Mouse (Mus musculus): ENCODE measurements around the gene Klrb1a. TPM values are rescaled to one million over a fixed set of nuclear protein-coding genes. Genes with fewer than 3 reads are reported as not detected.
"Not testable (repeated sequence)": the region's sequence is repeated elsewhere in the genome, so short reads cannot be mapped to it uniquely, and the experiment has no call there.

Gene Klrb1a
- total RNA-seq (2014; fragmentation: Nextera tagmentation) = not detected in 2 replicates
- total RNA-seq (2017) = not detected in 2 replicates

DNA sequence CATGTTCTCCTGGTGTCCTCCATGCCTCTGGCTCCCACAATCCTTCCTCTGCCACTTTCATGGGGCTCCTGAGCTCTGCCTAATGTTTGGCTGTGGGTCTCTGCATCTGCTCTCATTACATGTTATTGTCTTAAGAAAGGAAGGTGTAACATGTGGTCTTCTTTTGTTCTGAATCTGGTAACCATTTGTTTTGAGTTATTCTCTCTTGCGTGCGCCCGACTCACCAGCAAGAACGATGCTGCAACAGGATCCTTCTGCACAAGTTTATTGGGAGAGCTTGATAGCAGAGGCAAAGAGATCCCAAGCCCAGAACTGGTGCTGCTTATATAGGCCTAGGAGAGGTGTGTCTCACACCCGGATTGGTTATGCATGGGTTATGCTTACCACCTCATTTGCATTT, at the start of gene Klrb1a:
Gene Klrb1a, minus strand, starts transcription at position 101 of the 400 bp plus-strand sequence.
- not testable (repeated sequence) for ATAC-seq (replicated peaks; ENCODE audit: poor library complexity, severe bottlenecking)

DNA sequence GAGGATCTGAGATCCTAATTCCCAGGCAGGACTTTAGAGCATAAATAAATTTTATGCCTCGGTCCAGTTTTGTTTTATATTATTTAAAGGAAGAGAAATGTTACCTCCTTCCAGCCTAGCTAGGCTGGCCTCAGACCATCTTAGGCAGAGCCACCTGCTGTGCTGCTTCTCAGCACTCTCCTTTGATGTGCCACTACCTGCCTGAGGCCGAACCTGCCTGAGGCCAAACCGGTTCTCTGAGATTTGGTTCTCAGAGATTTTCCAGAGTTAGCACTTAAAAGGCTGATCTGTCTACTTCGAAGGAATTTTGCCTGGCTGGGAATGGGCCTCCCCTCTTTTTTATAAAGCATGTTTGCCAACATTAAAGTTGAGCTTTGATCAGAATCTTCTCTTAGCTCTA, 46.6 kb upstream of the Klrb1a start:
- ATAC-seq (replicated peaks; ENCODE audit: poor library complexity, severe bottlenecking) = no peak

DNA sequence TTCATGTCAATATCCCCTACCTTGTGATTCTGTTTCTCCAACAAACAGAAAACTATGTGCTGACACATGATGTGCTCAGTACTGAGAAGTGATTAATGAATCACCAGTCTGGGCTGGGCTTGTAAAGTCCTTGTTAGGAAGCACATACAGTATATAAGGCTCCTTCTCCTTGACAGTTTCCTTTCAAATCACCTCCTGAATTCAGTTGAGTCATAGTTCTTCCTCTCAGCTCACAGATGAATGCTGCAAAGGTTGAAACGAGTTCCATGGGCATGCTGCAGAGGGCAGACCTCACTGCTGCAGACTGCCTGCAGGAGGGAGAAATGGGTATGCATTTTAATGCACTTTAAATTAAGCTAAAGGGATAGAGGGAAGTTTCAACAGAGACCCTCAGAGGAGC, 38.9 kb upstream of the Klrb1a start, which contains the start of gene Clec2h:
Gene Clec2h, plus strand, starts transcription at position 180 of the 400 bp plus-strand sequence.
- ATAC-seq (replicated peaks; ENCODE audit: poor library complexity, severe bottlenecking) = no peak

DNA sequence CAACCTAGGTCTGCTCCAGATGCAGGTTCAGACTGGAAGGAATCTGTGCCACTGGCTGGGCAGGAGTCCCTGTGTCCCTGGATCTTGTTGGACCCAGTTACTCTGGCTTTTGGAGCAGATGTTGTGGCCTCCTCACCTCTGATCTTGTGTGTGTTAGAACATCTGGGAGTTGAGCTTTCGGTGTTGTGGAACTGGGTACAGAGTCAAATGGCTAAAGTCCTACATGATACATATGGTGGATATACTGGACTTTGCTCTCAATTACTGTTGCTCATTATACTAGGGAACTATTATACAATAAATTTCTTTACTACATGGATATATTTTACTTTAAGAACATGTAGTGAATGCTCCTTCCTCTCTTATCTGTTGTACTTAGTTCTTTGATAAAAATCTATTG, 37.9 kb upstream of the Klrb1a start:
- no peak for ATAC-seq (replicated peaks; ENCODE audit: poor library complexity, severe bottlenecking)

DNA sequence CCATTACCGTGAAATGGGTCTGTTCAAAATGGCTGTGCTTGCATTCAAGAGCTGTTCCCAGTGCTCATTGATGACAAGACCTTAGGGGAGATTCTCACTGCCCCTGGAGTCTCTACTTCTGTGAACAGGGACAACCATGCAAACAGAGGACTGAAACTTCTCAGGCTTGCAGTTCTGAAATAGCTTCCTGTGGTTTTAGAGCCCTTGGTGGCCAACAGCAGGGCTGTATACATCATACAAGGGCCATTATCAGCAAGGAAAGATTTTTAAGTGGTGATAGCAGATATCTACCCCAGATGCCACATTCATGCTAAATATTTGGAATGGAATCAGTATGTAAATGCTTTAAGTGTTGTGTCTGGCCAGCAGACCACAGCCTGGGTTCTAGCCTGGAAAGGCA, 29.6 kb upstream of the Klrb1a start:
- ATAC-seq (replicated peaks; ENCODE audit: poor library complexity, severe bottlenecking) = peak; percentile 65

DNA sequence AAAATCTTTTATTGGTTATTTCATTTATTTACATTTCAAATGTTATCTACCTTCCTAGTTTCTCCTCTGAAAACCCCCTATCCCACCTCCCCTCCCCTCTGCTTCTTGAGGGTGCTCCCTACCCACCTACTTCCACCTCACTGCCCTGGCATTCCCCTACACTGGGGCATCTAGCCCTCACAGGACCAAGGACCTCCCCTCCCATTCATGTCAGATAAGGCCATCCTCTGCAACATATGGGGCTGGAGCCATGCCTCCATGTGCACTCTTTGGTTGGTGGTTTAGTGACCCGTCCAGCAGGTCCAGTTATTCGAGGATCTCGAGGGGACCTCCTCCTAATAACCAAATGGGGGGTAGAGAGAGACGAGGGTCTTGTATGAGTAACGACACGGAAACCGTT, 27.5 kb upstream of the Klrb1a start:
- ATAC-seq (replicated peaks; ENCODE audit: poor library complexity, severe bottlenecking) = not testable (repeated sequence)

DNA sequence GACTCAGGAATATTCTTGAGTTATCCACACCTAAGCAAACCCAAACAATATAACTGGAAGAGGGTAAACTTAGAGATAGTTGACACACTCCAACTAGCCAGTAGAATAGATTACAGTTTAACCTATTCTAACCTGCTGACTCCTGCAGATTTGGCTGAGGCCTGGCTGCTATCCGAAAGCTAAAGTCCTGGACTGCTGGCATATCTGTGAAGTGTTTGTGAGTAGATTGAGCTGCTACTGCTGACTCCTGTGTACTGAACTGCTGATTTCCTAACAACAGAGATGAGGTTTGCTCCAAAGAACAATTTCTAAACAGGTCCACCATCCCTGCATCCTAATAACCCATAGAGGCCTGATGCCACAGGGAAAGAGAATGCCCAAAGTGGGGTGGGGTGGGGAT, 26.9 kb upstream of the Klrb1a start:
- no peak for ATAC-seq (replicated peaks; ENCODE audit: poor library complexity, severe bottlenecking)

DNA sequence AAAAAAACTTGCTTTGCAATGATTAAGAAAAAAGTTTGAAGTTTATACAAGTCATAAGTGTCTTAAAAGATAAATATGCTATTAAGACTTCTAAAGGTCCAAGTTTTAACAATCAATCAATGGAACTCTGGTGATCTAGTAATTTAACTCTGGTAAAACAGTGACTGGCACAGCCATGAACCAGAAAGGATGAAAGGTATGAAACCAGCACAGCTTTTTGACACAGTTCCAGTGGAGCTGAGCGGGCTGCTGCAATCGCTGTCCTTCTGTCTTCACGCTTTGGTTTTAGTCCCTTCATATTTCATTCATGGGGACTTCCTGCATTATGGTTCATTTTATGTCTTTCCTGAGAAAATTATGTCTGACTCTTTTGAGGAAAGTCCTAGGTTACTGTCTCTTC, 26.3 kb upstream of the Klrb1a start:
- no peak for ATAC-seq (replicated peaks; ENCODE audit: poor library complexity, severe bottlenecking)

DNA sequence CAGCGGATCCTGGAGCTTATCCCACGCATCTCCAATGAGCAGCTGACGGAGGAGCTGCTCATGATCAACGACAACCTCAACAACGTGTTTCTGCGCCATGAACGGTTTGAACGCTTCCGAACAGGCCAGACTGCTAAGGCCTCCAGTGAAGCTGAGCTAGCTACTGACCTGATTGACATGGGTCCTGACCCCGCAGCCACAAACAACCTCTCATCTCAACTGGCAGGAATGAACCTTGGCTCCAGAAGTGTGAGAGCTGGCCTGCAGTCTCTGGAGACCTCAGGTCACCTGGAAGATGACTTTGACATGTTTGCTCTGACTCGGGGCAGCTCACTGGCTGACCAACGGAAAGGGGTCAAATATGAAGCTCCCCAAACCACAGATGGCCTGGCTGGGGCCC, 22.4 kb upstream of the Klrb1a start:
- ATAC-seq (replicated peaks; ENCODE audit: poor library complexity, severe bottlenecking) = not testable (repeated sequence)

DNA sequence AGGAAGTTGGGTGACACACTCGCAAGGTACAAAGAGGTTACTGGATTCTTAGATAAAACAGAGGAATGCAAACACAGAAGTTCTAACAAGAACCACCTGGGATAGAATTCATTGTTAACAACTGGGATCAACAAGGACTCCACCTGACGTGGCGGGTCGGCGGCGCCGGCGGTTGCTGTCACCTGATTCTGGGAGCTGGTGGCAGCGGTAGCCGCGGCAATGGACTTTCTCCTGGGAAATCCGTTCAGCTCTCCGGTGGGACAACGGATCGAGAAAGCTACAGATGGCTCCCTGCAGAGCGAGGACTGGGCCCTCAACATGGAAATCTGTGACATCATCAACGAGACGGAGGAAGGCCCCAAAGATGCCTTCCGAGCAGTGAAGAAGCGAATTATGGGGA, 21.4 kb upstream of the Klrb1a start:
- peak; percentile 82 for ATAC-seq (replicated peaks; ENCODE audit: poor library complexity, severe bottlenecking)

DNA sequence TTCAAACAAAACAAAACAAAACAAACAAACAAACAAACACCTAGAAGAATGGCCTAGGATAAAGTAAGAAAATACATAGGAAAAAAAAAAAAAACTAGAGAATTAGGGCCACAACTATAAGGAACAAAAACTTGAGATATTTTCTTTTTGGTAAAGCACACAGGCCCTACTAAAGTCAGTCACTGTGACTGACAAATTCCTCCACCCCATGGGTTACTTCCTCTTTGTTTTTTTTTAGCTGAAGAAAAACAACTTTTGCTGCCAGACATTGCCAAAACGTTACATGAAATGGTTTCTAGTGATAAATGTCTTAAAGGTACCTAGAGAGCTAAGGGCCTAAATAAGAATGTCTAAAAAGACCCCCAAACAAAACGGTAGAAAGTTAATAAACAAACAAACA, 20.7 kb upstream of the Klrb1a start:
- ATAC-seq (replicated peaks; ENCODE audit: poor library complexity, severe bottlenecking) = 0 out of 2 replicates have a peak, but pooled peaks have one; percentile 36

DNA sequence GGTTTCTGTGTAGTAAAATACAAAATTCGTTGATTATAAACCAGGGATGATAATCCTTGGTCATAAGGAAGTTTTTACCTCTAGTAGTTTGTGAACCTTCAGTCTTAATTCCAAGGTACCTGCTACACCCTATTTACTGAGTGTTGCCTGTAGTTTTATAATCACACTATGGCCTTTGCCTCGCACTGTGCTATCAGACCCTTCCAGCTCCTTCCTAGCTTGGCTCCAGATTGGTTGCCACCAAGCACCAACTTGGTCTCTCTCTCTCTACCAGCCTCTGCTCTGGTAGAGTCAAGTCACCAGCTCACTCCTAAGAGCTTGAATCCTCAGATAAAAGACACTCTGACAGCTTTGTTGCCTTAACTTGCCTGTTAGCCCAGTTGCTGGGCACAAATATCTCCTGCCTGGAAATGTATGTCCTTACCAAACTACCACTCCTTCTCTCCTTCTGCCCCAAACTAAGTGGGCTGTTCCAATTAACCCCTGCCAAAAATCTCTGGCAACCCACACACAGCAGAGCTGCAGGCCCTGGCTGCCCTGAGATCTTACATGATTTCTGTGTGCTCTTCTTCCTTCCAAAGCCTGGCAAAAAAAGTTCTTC, 17.9 kb upstream of the Klrb1a start:
- ATAC-seq (replicated peaks; ENCODE audit: poor library complexity, severe bottlenecking) = no peak

DNA sequence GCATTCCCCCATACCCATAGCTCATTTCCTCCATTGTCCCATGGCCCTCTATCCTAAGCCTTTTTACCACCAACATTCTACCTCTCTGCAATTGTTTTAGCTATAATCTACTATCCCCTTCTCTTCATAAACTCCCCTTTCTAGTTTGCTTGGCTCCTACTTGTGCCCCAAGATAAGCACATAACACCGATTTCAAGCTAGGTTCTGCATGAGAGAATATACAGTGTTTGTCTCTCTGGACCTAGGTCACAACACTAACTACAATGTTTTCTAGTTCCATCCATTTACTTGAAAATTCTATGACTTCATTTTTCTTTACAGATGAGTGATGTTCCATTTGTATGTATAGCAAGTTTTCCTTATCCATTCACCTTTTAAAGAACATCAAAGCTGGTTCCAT, 17.3 kb upstream of the Klrb1a start:
- ATAC-seq (replicated peaks; ENCODE audit: poor library complexity, severe bottlenecking) = no peak

DNA sequence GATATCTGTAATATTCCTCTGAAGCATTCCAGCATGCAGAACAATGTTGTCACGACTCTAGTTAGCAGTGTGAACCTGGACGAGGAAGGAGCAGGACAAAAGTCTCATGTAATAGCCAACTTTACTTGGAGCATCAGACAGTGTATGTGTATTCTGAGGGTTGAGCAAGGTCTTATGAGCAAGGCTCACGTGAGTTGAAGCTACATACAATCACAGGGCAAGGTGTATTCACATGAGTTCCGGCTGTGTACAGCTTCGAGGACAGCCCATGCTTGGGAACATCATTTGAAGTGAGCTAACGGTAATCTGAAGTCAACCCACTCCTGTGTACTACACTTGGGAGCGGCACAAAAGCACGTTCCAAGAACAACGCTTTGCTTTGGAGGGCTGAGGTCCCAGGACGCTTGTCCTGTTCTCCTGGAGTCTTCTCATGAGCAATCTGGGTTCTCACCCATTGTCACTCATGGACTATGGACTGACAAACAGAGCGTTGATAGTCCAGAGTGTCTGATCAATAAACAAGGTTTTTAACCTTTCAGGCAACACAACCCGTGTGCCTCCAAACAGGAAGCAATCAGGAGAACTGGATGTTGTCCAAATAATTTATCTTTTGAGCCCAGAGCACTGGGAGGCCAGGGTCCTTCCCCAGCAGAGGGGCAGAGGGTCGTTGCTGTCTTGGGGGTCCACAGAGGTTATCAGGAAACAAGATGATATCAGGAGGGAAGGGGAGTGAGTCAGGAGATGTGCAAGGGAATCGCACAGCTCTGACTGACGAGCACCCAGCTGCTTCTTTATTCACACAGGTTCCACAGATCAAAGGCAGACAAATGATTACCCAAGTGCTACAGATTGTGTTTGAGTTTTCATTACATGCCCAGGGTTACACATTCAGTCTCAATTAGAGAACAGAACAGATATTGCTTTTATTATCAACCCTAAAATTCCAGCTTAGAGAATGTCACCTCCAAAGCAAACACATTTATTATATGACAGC, 7.9 kb upstream of the Klrb1a start:
- not testable (repeated sequence) for ATAC-seq (replicated peaks; ENCODE audit: poor library complexity, severe bottlenecking)

DNA sequence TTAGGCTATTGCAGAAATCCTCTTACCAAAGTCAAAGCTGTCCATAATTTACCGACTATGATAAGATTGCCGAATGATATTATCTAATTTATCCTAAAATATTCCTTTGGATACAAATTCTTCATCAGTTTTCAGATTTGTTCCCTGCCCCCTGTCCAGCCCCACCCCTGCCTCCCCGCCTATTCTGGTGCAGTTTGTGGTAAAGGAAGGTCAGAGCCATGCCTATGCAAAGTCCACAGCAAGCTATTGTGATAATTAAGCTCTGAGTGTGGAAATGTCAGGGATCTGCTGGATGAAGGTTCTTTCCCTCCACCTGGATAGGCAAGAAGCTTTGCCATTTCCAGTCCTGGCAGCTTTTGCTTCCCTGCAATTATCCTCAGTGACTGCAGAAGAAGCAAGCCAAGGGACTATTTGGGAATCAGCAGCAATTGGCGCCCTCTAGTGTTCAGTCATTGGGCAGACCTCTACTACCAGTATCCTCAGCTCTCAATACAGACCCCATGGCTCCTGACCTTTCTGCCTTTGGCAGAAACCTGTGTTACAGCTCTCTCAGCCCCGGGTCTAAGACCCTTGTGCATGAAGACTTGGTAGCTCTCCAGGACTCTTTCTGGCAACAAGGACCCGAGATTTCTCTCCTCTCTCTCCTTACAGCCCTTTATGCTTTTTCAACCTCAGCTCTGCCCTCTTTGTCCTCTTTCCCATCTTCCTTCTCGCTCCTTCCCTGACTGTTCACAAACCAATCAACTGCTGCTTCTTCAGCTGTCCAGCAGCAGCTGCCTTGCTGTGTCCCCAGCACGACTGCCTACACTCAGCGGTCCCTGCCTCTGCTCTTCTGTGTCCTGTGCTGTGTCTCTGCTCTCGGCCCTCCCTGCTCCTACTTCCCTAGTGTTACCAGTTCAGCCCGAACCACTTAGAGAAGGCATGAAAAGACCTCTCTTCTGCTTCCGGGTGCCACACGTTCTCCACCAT, 6.7 kb upstream of the Klrb1a start:
- ATAC-seq (replicated peaks; ENCODE audit: poor library complexity, severe bottlenecking) = peak; percentile 87

DNA sequence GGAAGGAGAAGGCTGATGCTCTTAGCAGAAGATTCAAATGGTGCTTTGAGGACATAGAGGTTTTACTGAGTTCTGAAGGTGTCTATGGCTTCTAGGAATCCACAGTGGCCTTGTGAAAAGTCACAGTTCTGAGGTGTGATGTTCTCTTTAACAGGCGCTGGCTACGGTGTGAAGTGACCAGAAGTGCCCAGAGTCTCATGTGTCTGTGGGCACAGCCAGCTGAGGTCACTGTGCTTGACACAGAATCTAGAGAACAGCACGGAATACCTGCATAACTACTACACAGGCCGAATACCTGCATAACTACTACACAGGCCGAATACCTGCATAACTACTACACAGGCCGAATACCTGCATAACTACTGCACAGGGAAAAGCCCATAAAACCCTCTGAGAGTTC, 1.9 kb upstream of the Klrb1a start:
- not testable (repeated sequence) for ATAC-seq (replicated peaks; ENCODE audit: poor library complexity, severe bottlenecking)

DNA sequence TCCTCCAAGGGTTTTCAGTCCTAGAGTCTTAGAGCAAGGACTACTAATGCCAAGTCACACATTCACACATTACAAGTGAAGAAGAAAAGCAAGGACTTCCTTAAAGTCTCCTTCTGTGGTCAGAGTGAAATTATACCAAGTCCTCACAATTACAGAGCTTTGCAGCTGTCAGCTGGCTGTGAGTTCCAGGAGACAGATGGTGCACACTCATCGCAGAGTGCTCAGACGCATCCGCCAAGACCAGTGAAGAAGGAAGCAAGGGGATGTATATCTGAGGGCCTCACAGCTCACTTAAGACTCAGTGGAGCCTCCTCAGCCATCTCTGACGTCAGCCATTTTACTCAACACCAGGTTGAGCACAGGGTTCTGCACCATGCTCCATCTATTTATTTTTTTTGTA, 1.1 kb upstream of the Klrb1a start:
- ATAC-seq (replicated peaks; ENCODE audit: poor library complexity, severe bottlenecking) = peak; percentile 55

DNA sequence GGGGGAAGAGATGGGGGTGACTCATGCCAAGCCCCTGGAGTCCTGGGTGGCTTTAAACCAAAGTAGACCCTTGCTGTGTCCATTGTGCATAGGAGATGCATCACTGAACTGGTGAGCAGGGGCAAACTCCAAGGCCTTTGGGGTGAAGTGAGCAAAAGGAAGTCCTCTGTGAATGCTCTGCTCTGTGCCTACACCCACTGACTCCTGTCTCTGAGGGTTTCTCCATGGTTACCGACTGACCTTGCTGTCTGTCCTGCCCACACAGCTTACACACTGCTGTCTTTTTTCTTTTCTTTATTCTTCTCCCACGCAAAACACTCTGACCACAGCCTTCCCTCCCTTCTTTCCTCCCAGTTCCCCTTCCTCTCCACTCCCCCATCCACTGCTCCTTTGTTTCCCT, 600 bp downstream of the Klrb1a start:
- ATAC-seq (replicated peaks; ENCODE audit: poor library complexity, severe bottlenecking) = no peak

DNA sequence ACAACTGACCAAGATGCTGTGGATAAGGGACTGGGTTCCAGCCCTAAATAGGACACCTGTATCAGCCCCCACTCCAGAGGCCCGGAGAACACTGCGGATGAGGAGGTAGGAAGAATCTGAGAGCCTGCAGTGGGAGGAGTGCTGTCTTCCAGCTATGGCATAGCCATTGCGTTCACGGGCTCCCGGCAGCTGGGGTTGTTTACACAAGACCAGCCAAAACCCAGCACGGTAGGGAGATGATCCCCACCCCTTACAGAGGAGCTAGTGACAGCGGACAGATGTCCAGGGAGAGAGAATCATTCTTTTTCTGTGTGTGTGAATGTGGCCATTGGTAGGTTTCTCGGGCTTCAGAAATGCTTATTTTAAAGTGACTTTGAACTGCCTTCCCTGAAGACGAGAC, 17.0 kb downstream of the Klrb1a start:
- ATAC-seq (replicated peaks; ENCODE audit: poor library complexity, severe bottlenecking) = no peak

DNA sequence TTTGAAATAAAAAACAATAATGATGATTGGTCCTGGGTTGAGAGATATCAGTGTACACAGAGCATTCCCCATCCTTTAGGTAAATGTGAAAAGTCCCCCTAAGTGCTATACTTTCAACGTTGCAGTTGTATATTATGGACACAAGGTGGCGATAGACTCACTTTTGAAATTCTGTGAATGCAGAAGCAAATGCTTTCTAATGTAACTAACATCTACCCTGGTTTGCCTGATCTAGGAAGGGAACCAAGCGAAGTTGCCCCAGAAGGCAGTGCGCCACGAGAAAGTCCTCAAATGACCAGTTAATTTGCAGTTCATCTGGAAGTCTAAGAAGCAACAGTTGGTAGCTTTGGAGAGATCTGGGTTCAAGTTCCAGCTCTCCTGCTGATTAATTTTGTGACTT, 18.8 kb downstream of the Klrb1a start:
- ATAC-seq (replicated peaks; ENCODE audit: poor library complexity, severe bottlenecking) = peak; percentile 91
